Mouse (Mus musculus) left cerebral cortex, adult 11 months (tissue): ENCODE measurements at regions not wholly inside any gene's neighbourhood (a gene's known extent, or its start where the extent isn't known, plus 50 kb on each side); places are given as distances from the start of the nearest gene placed in this dataset.

Experiments
- DNase-seq: peaks from one replicate; pipeline ENCODE4 v3.0.0; 2022; ENCODE audit warnings: low spot score

- DNase-seq = no peak
Observed at GRCm38 (mm10) chr8:10712118-10712689, 296.1 kb downstream of the Irs2 start.

- DNase-seq = no peak
Observed at GRCm38 (mm10) chr8:10711474-10711873, 296.8 kb downstream of the Irs2 start.

- no peak for DNase-seq
Observed at GRCm38 (mm10) chr8:10708509-10708908, 299.7 kb downstream of the Irs2 start.

GRCm38 (mm10) chr8:10707122-10707521 lies 301.1 kb downstream of the Irs2 start:
- no peak for DNase-seq

GRCm38 (mm10) chr8:10705909-10706308 lies 302.3 kb downstream of the Irs2 start:
- DNase-seq = no peak

GRCm38 (mm10) chr8:10702755-10703154 lies 305.5 kb downstream of the Irs2 start:
- DNase-seq = no peak

GRCm38 (mm10) chr8:10702248-10702647 lies 306.0 kb downstream of the Irs2 start:
- DNase-seq = no peak

GRCm38 (mm10) chr8:10701648-10702061 lies 306.6 kb downstream of the Irs2 start:
- DNase-seq = no peak

- DNase-seq = no peak
Observed at GRCm38 (mm10) chr8:10701226-10701625, 307.0 kb downstream of the Irs2 start.

- no peak for DNase-seq
Observed at GRCm38 (mm10) chr8:10699669-10700068, 308.6 kb downstream of the Irs2 start.

- DNase-seq = no peak
Observed at GRCm38 (mm10) chr8:10695181-10695580, 313.1 kb downstream of the Irs2 start.

GRCm38 (mm10) chr8:10690659-10691058 lies 317.6 kb downstream of the Irs2 start:
- DNase-seq = no peak

- DNase-seq = no peak
Observed at GRCm38 (mm10) chr8:10689881-10690280, 318.4 kb downstream of the Irs2 start.

GRCm38 (mm10) chr8:10687867-10688561 lies 320.2 kb downstream of the Irs2 start:
- DNase-seq = no peak
